Mouse (Mus musculus): ENCODE results near the gene Ephx1.
A peak's percentile ranks its signal among the peaks of the same experiment; 100 is the strongest.

DNA sequence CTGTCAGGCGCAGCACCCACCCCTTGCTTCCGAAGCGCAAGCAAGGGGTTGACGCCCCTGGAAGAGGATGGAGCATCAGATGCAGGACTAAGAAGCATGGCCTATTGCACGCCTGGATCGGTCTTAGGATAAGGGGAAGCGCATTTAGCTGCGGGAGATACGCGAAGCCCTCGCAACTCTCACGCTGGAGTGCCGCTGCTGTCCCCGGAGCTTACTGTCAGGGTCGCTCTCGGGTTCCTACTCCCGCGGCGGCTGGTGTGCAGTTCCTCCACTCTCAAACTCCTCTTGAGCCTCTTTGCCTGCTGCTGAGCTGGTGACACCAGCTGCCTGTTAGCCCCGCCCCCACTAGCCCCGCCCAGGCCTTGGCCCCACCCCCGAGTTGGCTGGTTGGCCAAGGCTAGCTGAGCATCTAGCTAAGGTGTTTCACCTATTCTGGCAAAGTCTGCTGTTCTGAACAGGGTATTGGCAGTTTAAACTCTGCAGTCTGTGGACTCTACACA lies 3.4 kb downstream of the Ephx1 start:
- peak; percentile 29; the same call in 1 of the 2 replicates for TF ChIP-seq POLR2A (IDR thresholded peaks at IDR 0.05; ENCODE audit: insufficient read depth, low read depth, low read length)
- TF ChIP-seq CTCF (IDR thresholded peaks at IDR 0.05; ENCODE audit: insufficient read depth, low read depth, low read length): no peak
